Mouse (Mus musculus) midbrain, embryonic 10.5 days (tissue): ENCODE data around the gene Nol10. TPM values are rescaled to one million over a fixed set of nuclear protein-coding genes. Genes with fewer than 3 reads are reported as not detected.

Source experiments
- DNase-seq: peaks from one replicate; pipeline ENCODE4 v3.0.0-alpha.2; 2017; ENCODE audit warnings: low spot score
- H3K27ac ChIP-seq: fragments of 300-500 bp; sonication (generic); replicated peaks from 2 replicates; pipeline ENCODE4 v1.5.1; 2016; ENCODE audit warnings: mild to moderate bottlenecking
- H3K27me3 ChIP-seq: fragments of 300-500 bp; sonication (generic); 2 replicates; pipeline ENCODE4 v1.6.1; 2016; ENCODE audit warnings: low read depth, mild to moderate bottlenecking; ENCODE audit not compliant: poor library complexity, severe bottlenecking
- H3K36me3 ChIP-seq: fragments of 300-500 bp; sonication (generic); 2 replicates; pipeline ENCODE4 v1.6.1; 2016; ENCODE audit warnings: mild to moderate bottlenecking, moderate library complexity
- H3K4me1 ChIP-seq: fragments of 300-500 bp; sonication (generic); 2 replicates; pipeline ENCODE4 v1.6.1; 2016
- H3K4me3 ChIP-seq: fragments of 300-500 bp; sonication (generic); 2 replicates; pipeline ENCODE4 v1.5.1; 2016; ENCODE audit warnings: mild to moderate bottlenecking, moderate library complexity
- H3K9me3 ChIP-seq: fragments of 300-500 bp; sonication (generic); replicated peaks from 2 replicates; pipeline ENCODE4 v1.6.1; 2016; ENCODE audit warnings: mild to moderate bottlenecking
- WGBS: fragments of 180-500 bp; shearing (Covaris S2); methylation state at CpG from one replicate; pipeline ENCODE4 v1.1.7; 2016; 5-methylcytosine and 5-hydroxymethylcytosine counted together
- polyA plus RNA-seq: library from polyadenylated mRNA; unstranded; fragments of >200 nt; fragmentation: Nextera tagmentation; extraction: Ambion mirVana; gene quantifications from 2 replicates; pipeline ENCODE4 v1.2.1, GENCODE M21; 2016

Gene Nol10
- 35.4 and 37.1 TPM in 2 replicates for polyA plus RNA-seq

DNA sequence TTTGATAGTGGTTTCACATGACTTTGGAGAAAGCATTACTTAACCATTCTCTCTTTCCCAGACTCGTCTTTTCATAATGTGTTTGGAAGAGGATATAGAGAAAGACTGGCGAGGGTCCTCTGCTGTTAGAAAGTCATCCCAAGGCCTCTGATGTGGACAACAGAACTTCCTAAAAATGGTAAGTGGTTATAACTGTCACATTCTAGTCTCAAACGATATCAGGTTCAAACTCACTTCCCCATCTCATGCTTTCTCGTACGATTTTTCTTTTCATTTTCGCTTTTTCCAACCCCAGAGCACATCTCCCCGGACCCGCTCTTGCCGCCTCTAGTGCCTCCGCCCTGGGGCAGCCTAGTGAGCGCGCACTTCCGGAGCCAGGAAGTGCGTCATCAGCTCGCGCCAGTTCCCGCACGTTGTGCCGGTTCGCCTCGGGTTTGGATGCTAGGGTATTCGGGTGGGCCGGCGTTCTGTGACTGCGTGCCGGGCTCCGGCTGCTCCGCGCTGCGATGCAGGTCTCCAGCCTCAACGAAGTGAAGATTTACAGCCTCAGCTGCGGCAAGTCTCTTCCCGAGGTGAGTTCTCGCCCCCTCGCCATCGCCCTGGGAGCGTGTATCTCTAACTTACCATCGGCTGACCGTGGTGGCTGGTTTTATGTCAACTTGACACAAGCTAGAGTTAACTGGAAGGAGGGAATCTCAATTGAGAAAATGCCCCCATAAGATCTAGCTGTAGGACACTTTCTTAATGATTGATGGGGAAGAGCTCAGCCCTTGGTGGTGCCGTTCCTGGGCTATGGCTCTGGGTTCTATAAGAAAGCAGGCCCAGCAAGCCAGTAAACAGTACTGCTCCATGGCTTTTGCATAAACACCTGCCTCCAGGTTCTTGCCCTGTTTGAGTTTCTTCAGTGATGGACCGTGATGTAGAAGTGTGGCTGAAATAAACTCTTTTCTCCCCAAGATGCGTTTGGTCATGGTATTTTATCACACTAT, at the start of gene Nol10:
Nol10 (plus strand) TSS at position 411 of the 989 bp plus-strand sequence.
- peaks cover 21% of the 10 kb centered on the region for H3K4me1 ChIP-seq
- no peaks in the 10 kb centered on the region for H3K27me3 ChIP-seq
- peaks cover 31% of the 10 kb centered on the region for H3K36me3 ChIP-seq
- peak within 1 kb of the TSS; percentile 80 for H3K4me3 ChIP-seq
- DNase-seq = peak; percentile 90
- H3K27ac ChIP-seq = peak within 1 kb of the TSS; percentile 83
- no peaks in the 10 kb centered on the region for H3K9me3 ChIP-seq
- WGBS = under 1% methylated on average over 42 of the region's 42 CpGs

DNA sequence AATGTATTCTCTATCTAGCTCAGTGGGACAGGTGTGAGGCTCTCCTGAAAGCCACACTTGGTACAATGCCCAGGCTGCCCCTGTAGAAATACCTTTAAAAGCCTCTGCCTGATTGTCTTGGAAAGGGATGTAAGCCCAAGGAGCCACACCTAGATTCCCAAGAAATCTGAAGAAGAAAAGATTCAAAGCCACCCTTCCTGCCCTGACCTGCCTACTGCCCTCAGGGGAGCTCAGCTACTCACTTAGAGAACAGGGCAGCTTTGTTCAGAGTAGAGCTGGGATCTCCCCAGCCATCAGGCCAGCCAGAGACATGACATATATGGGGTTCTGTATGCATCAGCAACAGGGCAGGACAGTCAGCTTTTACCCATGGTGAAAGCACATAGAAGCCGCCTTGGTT, 48.4 kb upstream of the Nol10 start:
- Histone ChIP-seq H3K4me3 (no peak overlapping the region), H3K27ac (no peak overlapping the region), H3K4me1 (no peaks in the 10 kb centered on the region), H3K36me3 (no peaks in the 10 kb centered on the region), H3K9me3 (no peaks in the 10 kb centered on the region), H3K27me3 (no peaks in the 10 kb centered on the region)
- no peak for DNase-seq
- 82% methylated on average over 1 of the region's 1 CpGs for WGBS

DNA sequence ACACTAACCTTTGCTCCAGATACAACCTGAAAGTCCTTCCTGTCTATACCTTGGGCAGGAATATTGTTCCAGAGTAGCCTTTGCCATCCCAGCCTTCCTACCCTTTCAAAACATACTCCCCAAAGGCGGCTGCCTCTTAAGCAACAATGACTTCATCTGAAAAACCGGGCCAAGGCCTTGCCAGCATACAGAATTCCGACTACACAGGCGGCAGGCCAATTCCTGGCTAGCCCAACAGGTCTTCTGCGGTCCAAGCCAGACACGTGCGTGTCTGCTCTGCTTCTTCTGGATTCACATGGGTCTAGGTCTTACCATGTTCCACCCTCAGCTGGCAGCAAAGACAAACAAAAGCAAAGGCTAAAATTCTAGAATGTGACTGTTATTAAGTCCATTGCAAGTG, 42.8 kb upstream of the Nol10 start:
- Histone ChIP-seq H3K36me3 (no peaks in the 10 kb centered on the region), H3K9me3 (no peaks in the 10 kb centered on the region), H3K27me3 (no peaks in the 10 kb centered on the region), H3K4me3 (no peak overlapping the region), H3K27ac (no peak overlapping the region), H3K4me1 (no peaks in the 10 kb centered on the region)
- DNase-seq = no peak
- WGBS = 86% methylated on average over 7 of the region's 7 CpGs

DNA sequence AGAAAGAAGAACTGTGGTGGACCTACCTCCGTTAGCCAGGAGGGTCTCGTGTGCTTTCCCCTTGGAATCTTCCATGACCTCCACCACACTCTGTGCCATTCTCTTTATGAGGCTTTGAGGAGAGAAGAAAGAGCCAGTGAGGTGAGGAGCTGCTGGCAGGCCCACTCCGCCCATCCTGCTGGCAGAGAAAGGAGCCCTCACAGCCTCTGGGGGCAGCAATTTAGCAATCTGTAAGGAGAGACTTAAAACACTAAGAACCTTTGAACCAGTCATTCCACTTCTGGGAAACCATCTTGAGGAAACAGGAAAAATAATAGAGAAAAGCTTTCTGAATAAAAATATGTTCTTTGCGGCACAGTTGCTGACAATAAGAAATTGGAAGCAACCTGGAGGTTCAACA, 40.0 kb upstream of the Nol10 start:
- WGBS = 51% methylated on average over 4 of the region's 4 CpGs
- no peak for DNase-seq
- H3K36me3 ChIP-seq = no peaks in the 10 kb centered on the region

DNA sequence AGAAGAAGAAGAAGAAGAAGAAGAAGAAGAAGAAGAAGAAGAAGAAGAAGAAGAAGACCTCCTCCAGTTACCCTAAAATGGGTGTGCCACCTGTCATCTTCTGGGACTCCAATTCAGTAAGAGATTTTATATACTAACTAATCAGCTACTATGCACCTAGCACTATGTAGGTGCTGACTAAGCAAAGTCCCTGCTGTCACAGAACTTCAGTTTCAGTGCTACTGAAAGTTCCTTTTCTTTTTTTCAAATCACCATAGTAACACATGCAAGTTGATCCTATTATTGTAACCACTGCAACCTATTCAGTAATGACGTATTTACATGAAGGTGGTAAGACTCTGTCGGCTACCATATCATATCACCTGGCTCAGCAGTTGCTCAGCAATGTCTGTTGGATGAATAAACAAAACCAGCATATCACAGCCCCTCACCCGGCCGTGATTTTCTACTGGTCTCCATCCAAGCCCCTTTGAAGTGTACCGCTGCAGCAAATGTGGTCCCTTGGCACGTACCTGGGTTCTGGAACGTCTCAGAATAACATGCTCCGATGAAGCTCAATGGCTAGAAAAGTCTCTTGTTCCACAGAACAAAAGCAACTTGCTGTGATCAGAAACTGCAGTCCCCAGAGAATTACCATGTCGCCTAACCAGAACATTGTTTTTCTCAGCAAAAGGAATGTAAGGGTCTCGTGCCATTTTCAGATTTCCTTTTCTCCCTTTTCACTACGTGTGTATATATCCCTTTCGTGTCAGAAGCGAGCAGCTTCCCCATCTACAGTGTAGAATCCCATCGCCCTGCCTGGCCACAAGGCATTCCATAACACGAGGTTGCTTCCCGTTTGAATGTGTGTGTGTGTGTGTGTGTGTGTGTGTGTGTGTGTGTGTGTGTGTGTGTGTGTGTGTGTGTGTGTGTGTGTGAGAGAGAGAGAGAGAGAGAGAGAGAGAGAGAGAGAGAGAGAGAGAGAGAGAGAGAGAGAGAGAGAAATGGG, 37.1 kb upstream of the Nol10 start:
- Histone ChIP-seq H3K4me1 (peaks cover 5% of the 10 kb centered on the region; the same call in 1 of the 2 replicates), H3K4me3 (no peak overlapping the region), H3K36me3 (no peaks in the 10 kb centered on the region), H3K9me3 (no peaks in the 10 kb centered on the region), H3K27ac (no peak overlapping the region), H3K27me3 (no peaks in the 10 kb centered on the region)
- no peak for DNase-seq
- WGBS = 64% methylated on average over 16 of the region's 16 CpGs

More for the DNA sequence above, 40.0 kb upstream of the Nol10 start:
- H3K4me1 ChIP-seq = peaks cover 5% of the 10 kb centered on the region; the same call in 1 of the 2 replicates
- H3K4me3 ChIP-seq = no peak overlapping the region
- H3K27ac ChIP-seq = no peak overlapping the region
- no peaks in the 10 kb centered on the region for H3K27me3 ChIP-seq
- no peaks in the 10 kb centered on the region for H3K9me3 ChIP-seq

DNA sequence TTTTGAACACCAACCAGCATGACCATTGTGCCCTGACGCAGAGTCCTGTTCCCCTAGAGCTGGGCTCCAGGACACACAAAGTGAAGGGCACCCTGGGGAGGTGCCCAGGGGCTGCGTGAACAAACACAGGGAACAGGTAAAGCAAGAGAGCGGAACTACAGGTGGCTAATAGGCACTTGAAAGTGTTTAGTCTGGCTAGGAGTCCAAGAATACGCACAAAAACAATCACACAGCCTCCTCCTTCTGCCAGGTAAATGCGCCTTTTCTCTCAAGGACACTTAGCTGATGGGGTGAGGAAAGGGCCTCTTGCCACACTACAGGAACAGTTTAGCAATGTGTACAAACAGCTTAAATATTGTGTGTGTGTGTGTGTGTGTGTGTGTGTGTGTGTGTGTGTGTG, 32.2 kb upstream of the Nol10 start:
- WGBS = 87% methylated on average over 5 of the region's 5 CpGs
- Histone ChIP-seq H3K27ac (no peak overlapping the region), H3K4me3 (no peak overlapping the region), H3K36me3 (no peaks in the 10 kb centered on the region), H3K4me1 (peaks cover 4% of the 10 kb centered on the region; the same call in 1 of the 2 replicates), H3K27me3 (no peaks in the 10 kb centered on the region), H3K9me3 (no peaks in the 10 kb centered on the region)
- DNase-seq = no peak

DNA sequence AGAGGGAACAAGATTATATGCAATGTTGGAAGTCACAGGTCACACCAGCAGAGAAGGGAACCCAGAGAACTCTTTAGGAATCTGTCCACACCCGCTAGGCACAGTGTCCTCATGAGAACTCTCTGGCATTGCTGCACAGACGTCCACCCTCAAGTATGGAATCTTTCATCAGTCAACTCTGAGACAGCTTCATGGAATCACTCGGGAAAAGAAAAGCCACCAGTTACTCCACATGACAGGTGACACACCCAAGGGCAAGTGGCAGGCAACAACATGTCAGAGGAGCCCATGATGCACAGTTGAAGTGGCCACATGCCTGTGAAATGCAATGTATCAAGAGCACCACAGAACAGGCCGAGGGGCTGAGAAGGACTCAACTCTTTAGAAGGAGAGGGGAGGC, 30.3 kb upstream of the Nol10 start:
- Histone ChIP-seq H3K9me3 (no peaks in the 10 kb centered on the region), H3K27me3 (peaks cover 13% of the 10 kb centered on the region), H3K4me1 (no peaks in the 10 kb centered on the region), H3K4me3 (no peak overlapping the region), H3K27ac (no peak overlapping the region), H3K36me3 (no peaks in the 10 kb centered on the region)
- no peak for DNase-seq
- 78% methylated on average over 4 of the region's 4 CpGs for WGBS

DNA sequence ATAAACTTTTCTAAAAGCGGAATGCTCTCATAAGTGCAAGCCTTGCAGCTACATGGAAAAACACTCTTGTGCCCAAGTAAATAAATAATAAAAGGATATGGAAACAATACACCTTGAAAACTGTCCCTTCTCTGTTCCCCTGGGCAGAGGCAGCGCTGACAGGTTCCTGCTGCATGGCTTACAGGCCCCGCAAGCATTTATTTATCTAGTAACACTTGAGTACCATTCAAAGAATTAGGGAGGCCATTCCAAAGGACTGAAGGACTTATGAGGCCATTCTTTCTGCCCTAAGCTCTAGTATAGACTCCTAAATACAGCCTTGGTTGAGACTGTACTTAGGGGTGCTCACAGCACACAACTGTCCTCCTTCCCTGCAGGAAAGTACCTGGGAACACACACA, 29.8 kb upstream of the Nol10 start:
- H3K9me3 ChIP-seq = no peaks in the 10 kb centered on the region
- 81% methylated on average over 3 of the region's 3 CpGs for WGBS
- no peak for DNase-seq
- no peaks in the 10 kb centered on the region for H3K4me1 ChIP-seq
- H3K27me3 ChIP-seq = peaks cover 18% of the 10 kb centered on the region
- H3K4me3 ChIP-seq = no peak overlapping the region
- H3K27ac ChIP-seq = no peak overlapping the region
- H3K36me3 ChIP-seq = no peaks in the 10 kb centered on the region

DNA sequence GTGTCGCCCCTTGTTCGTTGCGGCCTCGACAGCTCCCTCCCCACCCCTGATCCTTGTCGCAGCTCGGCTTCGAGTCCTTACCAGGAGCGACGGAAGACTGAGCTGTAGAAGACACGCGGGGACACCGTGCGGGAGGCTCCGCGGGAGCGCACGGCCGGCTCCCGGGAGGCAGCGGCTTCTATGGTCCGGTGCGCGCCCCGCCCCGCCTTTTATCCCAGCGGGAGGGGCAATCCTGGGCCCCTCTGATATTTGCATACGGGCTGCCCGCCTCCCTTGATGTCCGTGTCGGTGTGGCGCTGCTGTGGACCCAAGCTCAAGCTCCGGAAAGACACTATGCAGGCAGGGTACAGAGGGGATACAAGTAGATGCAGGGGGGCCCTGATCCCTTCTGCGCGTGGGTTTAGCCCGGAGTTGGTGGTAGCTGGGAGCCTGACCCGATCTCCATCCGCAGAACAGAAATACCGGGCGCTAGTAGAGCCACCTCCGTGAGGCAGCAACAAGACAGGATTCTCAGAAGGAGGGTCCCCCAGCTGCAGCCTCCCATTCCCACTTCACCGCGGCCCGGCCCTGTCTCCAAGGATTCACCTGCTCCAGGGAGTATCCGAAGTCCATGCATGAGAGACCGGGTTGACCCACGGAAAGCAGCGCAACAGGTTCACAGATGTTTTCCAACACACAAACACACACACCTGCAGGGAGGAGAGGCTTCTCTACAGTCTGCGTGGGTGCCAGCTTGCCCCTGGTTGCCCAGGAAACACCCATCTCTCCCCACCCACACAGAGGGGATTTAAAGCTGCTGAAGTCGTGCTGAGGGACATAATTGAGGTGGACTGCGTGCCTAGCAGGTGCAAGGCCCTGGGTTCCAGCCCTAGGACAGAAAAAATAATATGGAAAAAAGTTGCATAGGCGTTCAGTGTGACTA, 23.4 kb upstream of the Nol10 start:
- H3K4me3 ChIP-seq = peak overlapping the region; percentile 62
- H3K4me1 ChIP-seq = peaks cover 14% of the 10 kb centered on the region
- no peaks in the 10 kb centered on the region for H3K36me3 ChIP-seq
- WGBS = 4% methylated on average over 51 of the region's 51 CpGs
- H3K9me3 ChIP-seq = no peaks in the 10 kb centered on the region
- peaks cover 54% of the 10 kb centered on the region for H3K27me3 ChIP-seq
- H3K27ac ChIP-seq = peak overlapping the region; percentile 63
- peak; percentile 57 for DNase-seq

DNA sequence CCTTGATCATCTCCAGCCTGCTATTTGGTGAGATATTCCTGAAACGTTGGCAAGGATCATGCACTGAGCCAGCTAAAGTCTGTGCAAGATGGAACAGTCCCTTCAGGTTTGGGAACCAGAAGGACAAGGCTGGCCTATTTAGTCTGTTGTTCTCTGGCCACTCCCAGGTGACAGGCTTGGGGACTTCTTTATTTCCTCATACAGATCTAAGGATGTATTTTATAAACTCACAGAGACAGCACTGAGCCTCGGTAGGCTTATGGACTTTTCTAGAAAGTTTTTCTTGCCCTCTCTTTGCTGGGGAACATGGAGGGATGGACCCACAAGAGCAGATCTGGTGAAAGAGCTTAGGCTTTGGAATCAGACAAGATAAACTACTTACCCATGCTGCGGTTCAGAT, 19.0 kb upstream of the Nol10 start, which contains the start of gene Atp6v1c2:
Atp6v1c2 (minus strand) TSS at position 101 of the 400 bp plus-strand sequence.
- Histone ChIP-seq H3K36me3 (no peaks in the 10 kb centered on the region), H3K27ac (no peak within 1 kb of the TSS), H3K9me3 (no peaks in the 10 kb centered on the region), H3K4me3 (no peak within 1 kb of the TSS), H3K27me3 (peaks cover 28% of the 10 kb centered on the region), H3K4me1 (peaks cover 10% of the 10 kb centered on the region)
- WGBS = 82% methylated on average over 3 of the region's 3 CpGs
- no peak for DNase-seq

DNA sequence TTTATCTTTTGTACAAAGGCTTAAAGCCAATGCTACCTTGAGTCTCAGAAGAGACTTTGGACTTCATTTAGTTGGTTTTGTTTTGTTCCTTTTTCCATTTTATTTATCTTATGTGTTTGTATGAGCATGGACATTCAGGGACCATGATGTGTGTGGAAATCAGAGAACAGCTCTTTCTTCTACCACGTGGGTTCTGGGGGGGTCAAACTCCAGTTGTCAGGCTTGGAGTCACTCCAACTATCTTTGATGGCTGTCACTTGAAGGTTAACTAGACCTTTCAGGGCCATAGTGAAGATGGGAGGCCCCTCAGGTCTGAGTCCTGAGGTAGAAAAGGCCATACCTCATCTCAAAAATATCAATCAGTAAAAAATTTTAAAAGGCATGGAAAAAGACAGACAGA, 14.8 kb upstream of the Nol10 start:
- Histone ChIP-seq H3K9me3 (no peaks in the 10 kb centered on the region), H3K4me1 (no peaks in the 10 kb centered on the region), H3K27ac (no peak overlapping the region), H3K27me3 (no peaks in the 10 kb centered on the region), H3K36me3 (no peaks in the 10 kb centered on the region), H3K4me3 (no peak overlapping the region)
- no peak for DNase-seq
- WGBS = 36% methylated on average over 1 of the region's 1 CpGs

DNA sequence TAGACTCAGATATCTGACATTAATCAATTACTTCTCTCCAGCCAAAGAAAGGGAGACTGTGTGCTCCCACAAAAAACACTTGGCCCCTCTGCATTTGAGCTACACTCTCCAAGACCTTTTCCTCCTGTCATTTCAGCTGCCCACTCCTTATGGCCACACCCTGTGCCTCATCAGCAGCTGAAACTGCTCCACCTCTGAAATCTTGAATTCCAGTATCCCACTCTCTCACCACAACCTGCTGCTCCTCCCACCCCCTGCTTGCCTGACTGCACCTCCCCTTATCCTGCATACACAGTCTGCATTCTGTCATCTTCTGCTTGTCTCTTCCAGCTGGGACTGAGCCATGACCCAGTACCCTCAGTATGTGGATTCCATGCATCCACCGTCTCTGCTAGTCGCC, 9.9 kb upstream of the Nol10 start:
- no peaks in the 10 kb centered on the region for H3K4me1 ChIP-seq
- H3K27ac ChIP-seq = no peak overlapping the region
- no peaks in the 10 kb centered on the region for H3K36me3 ChIP-seq
- 78% methylated on average over 2 of the region's 2 CpGs for WGBS
- H3K27me3 ChIP-seq = no peaks in the 10 kb centered on the region
- no peaks in the 10 kb centered on the region for H3K9me3 ChIP-seq
- no peak overlapping the region for H3K4me3 ChIP-seq
- no peak for DNase-seq
